Mouse (Mus musculus) left cerebral cortex, postnatal 4 days (tissue): ENCODE results near the gene Zfp114. TPM values are rescaled to one million over a fixed set of nuclear protein-coding genes. Genes with fewer than 3 reads are reported as not detected.
A peak's percentile ranks its signal among the peaks of the same experiment; 100 is the strongest.

Source experiments
- DNase-seq: peaks from one replicate; pipeline ENCODE4 v3.0.0-alpha.2; 2022
- intact Hi-C: fragments of 180-260 bp; cut with DNase I; formaldehyde crosslinking; loops from one replicate; pipeline ENCODE4 v1.15.1; 2025
- total RNA-seq, 2 experiments: library from RNA; stranded (reverse); gene quantifications; 2 replicates each; pipeline ENCODE4 v1.2.3; 2021

Zfp114 gene
- 1 to 10 TPM; 5.2 to 6.2 TPM for total RNA-seq

DNA sequence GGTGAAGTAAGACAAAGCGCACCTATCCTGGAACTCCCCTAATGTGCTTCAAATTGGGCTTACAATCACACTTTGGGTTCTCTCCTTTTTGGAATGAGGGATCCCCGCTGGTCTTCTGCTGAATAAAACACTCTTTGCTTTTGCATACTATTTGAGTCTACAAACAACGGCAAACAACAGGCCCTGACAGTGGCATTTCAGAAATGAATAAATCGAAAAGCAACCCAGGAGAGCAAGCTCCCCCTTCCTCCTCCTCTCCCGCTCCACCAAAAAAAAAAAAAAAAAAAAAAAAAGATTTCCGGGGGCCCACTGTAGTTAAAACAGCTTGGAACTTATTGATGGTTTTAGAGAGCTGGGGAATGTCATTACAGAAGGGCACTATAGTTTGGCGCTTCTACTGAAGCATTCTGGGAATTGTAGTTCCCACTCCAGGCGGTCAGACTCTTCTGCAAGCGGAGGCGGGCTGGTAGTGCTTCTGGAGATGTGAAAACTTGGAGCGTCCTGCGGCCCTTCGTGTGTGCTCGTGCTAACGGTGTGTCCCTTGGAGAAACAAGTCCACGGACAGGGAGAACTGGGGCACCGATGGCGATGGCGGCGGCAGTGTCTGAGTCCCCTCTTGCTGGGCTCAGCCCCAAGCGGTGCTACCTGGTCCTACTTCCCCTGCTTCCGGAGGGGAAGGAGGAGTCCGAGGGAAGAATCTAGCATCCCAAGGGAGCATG is at the start of gene Zfp114:
TSS of gene Zfp114 (plus strand) at position 443 of the 719 bp plus-strand sequence.
- intact Hi-C loops = no loop called here
- DNase-seq = peak; percentile 86

DNA sequence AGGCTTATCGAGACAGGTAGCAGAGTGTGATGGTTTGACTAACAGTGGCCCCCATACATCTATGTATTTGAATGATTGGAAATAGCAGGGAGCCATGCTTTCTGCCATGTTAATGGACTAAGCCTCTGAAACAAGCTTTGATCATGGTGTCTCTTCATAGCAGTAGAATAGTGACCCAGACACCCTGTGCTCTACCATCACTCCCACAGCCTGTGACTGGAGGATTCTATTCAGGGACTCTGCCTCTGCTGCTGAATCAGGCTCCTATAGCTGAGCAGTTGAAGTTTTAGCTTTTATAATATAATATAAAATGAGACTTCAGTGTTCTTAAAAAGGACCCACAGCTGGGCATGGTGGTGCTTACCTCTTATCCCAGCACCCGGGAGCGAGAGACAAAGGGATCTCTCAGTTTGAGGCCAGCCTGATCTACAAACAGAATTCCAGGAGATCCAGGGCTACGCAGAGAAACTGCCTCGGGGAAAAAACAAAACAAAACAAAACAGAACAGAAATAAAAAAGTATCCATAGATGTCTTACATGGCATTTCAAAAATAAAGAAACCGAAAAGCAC is 41.4 kb upstream of the Zfp114 start:
- intact Hi-C loops = no loop called here
- DNase-seq = no peak

DNA sequence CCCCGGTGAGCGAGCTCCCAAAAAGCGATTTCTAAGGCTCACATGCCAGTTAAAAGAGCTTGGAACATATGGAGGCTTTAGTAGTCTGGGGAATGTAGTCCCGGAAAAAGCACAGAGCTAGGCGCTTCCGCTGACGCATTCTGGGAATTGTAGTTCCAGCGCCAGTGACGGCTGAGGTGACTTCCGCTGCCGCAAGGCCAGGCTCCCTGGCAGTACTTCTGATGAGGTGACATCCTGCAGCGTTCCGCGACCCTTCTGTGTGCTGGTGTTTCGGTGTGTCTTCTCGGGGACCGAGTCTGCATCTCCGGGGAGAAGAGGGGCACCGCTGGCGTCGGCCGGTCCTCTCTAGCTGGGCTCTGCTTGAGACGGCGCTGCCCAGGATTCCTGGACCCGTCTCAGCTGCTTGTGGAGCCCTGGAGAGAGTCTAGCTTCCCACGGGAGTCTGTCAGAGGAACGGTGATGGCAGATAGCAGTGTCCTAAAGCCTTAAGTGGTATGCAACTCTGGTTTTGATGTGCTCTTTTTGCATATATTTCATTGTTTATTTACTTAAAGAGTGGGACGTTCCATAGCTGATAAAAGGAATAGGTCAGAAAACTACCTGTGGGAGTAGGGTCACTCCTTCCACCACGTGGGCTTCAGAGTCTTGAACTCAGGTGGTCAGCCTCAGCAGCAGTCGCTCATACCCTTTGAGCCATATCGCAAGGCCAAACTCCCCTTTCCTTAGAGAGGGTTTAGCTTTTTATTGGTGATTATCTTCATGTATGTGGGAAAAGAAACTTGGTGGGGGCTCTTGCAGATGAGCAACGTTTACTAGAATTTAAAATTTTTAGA is 40.6 kb upstream of the Zfp114 start, which contains the start of gene Zfp235:
TSS of gene Zfp235 (plus strand) at position 174 of the 833 bp plus-strand sequence.
- intact Hi-C loops = no loop called here
- DNase-seq = peak; percentile 80

DNA sequence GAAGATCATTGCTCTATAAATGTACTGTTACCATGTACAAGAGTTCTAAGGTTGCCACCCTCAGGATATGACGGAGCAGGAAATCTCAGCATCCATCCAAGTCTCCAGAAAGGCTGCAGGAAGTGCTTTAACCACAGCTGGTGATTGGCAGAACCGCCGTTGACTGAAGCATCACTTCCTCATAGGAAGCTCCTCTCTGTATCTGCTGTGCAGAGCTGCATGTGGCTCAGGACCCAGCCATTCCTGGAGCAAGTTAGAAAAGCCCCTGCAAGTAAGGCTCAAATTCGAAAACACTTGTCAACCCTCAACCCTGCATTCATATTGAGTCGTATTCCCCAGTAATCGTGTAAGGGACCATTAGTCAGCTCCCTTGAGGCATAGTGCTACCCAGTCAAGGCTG is 32.3 kb upstream of the Zfp114 start:
- DNase-seq = no peak
- intact Hi-C loops = no loop called here

DNA sequence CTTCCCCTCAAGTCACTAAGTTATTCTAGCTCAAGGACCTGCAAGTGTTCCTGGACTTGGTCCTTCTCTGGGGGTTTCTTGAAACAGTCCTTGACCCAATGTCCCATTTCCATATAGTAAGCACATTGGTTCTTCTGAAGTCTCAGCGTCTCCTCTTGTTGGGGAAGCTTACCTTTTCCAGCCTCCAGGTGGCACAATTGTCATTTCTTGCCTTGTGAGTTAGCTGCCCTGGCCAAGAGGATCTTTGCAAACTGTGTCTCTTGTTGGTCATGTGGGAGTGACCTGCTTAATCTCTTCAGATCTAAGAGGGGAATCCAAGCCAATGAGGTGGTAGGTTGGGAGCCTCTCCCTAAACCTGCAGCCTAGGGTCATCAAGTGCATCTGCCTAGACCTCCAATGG is 21.6 kb upstream of the Zfp114 start:
- intact Hi-C loops = no loop called here
- peak; percentile 15 for DNase-seq

DNA sequence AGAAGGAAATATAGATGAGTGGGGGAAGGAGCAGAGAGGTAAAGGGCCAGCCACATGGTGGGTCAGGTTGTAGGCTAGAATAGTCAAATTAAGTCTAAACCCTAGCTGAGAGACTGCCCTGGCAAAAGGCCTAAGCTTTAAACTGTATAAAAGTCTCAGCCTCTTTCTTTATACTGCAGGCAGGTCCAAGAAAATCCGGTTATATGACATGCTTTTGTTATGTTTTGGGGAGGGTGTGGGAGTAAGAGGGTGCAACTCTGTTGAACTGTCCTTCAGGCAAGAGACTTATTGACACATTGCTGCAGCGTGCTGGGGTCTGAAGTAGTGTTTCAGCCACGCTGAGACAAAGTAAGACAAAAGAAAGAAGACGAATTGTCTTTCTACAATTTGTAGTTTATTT is 2.7 kb upstream of the Zfp114 start:
- intact Hi-C loops = no loop called here
- no peak for DNase-seq

GRCm38 (mm10) chr7:24175337-24175711 is 464 bp downstream of the Zfp114 start:
- no peak for DNase-seq
- intact Hi-C loops = no loop called here

- intact Hi-C loops = no loop called here
- no peak for DNase-seq
Measured at GRCm38 (mm10) chr7:24187611-24188010, 12.8 kb downstream of the Zfp114 start.

DNA sequence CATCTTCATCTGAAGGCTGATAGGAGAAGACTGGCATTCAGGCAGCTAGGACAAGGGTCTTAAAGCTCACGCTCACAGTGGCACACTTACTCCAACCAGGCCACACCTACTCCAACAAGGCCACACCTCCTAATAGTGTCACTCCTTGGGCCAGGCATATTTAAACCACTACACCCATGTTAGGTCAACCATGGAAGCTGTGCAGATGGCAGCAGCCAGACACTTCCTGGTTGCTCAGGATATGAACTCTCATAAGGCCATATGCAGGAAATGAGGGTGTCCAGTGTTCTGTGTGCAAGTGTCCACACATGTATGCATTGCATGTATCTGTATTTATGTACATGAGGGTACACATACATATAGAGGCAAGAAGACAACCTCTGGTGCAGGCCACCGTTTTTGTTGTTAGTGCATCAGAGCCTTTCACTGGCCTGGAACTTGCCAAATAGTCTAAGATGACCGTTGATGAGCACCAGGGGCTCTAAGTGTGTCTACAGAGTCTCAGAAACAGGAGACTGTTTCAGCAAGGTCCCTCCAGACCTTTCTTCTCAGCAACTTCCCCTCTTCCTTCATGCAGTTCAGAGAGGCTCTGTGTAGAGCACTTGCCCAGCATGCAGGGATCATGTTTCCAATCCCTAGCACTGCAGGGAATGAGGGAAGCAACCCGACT is 14.2 kb downstream of the Zfp114 start:
- no peak for DNase-seq
- intact Hi-C loops = no loop called here

DNA sequence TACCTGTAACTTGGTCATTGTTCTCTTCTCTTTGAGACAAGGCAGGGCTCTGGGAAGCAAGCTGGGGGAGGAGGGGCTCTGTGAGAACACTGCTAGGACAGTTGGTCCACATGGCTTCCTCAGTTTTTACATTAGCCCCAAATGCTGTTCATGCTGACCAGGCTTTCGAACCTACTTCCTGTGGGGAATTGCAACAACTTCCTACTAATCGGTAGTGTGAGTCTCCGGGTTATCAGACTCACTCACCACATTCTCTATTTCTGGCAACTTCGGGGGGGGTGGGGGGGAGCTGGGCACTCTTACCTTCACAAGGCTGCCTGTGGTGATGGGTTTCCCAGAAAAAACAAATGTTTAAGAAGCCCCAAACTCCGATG is 14.7 kb downstream of the Zfp114 start:
- intact Hi-C loops = no loop called here
- no peak for DNase-seq

DNA sequence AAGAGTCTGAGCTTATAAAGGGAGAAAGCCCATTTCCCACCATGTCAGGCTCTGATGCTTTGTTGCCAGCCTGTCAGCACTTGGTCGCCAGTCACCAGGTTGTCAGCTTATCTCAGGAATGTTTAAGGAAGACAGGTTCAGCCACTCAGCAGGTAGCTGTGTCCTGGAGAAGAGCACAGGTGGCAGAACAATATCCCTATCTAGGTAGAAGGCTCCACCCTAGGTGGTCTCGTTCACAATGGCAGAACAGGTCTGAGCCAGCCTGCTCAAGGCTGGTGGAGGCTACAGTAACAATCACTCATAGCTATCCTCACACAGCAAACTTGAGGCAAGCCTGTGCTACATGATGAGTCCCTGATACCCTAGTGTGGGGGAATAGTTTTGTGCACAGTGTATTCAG is 16.5 kb downstream of the Zfp114 start:
- intact Hi-C loops = no loop called here
- DNase-seq = no peak

DNA sequence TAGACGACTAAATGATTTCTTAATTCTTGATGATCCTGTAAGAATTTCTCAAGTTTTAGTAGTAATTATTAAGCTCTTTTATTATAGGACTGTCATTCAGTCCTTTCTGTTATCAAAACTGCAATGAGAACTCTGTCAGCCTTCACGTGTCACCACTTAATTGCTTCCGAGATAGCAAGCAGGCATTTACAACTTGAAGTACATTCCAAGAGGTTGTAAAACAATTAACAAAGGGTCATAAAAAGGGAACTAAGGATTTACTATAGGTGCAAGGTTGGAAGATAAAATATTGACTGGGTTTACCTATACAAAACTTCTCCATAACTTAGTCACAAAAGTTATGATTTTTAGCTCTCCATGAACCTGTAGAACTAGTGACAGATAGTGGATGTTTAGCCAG is 18.3 kb downstream of the Zfp114 start:
- DNase-seq = no peak
- intact Hi-C loops = no loop called here

- intact Hi-C loops = no loop called here
- DNase-seq = no peak
Measured at GRCm38 (mm10) chr7:24196961-24197360, 22.1 kb downstream of the Zfp114 start.

- intact Hi-C loops = no loop called here
- peak; percentile 67 for DNase-seq
Measured at GRCm38 (mm10) chr7:24207488-24208261, 32.8 kb downstream of the Zfp114 start.

GRCm38 (mm10) chr7:24208282-24208886 is 33.5 kb downstream of the Zfp114 start:
- intact Hi-C loops = no loop called here
- DNase-seq = no peak

- intact Hi-C loops = no loop called here
- no peak for DNase-seq
Measured at GRCm38 (mm10) chr7:24210296-24210695, 35.4 kb downstream of the Zfp114 start.

DNA sequence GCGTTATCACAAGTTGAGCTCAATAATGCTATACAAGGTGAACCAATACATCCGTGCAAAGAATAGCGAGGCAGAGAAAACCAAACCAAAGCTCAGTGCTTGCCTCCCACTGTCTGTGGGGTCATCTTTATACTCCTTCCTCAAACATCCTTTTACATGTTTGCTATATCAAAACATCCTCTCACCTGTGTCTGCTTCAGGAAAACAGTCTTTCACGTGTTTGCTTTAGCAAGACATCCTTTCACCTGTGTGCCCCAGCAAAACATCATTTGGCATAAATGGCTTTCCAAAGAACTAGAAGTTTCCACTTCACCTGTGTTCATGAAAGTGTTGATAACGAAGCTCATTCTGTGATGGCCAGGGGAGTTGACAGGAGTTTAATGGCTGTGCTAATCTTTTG is 36.5 kb downstream of the Zfp114 start, which contains the start of gene Zfp111:
TSS of gene Zfp111 (minus strand) at position 101 of the 400 bp plus-strand sequence.
- no peak for DNase-seq
- intact Hi-C loops = no loop called here
